In genomic region chr4:126324861-126325260, GRCm38 (mm10) we compare ENCODE assay signal across 9 mouse cellular contexts. TPM values are rescaled to one million over a fixed set of nuclear protein-coding genes. Genes with fewer than 3 reads are reported as not detected.
DNase-seq lines count a peak whose midpoint lies in the region; ATAC-seq and TF ChIP-seq lines count a peak whose summit lies in the region.
"Had no signal": no experiment of that assay in that cellular context is flagged by ENCODE, and none has a peak within 500 bp of the region (broad histone marks: within the 10 kb centered on the region; RNA-seq: fewer than 3 reads in every experiment).

No protein-coding gene starts in this region.

- no peak for DNase-seq in heart, postnatal 4 days
- DNase-seq in neural tube, embryonic 10.5 days (ENCODE audit: extremely low spot score, low spot score): no peak
- DNase-seq in stomach, postnatal 0 days (ENCODE audit: low spot score): peak; percentile 12
- DNase-seq in ovary, postnatal 36 days (ENCODE audit: low spot score): no peak
- DNase-seq: adrenal gland, adult 2 months had no signal

- peak overlapping the region; percentile 40; the same call in 1 of the 2 replicates for H3K9ac ChIP-seq in heart, embryonic 13.5 days
- H3K9ac ChIP-seq in neural tube, embryonic 13.5 days: peak overlapping the region; percentile 34; the same call in 1 of the 2 replicates
- no peak overlapping the region for H3K9ac ChIP-seq in intestine, embryonic 15.5 days
- peak overlapping the region; percentile 48; the same call in 1 of the 2 replicates for H3K9ac ChIP-seq in stomach, postnatal 0 days (ENCODE audit: low read length)

- no peak for TF ChIP-seq CTCF in stomach, postnatal 0 days (IDR thresholded peaks at IDR 0.05; ENCODE audit: low read depth)

- peaks cover 28% of the 10 kb centered on the region for H3K4me1 ChIP-seq in heart, embryonic 13.5 days
- peaks cover 28% of the 10 kb centered on the region for H3K4me1 ChIP-seq in neural tube, embryonic 13.5 days (replicated peaks)
- H3K4me1 ChIP-seq in intestine, embryonic 15.5 days (replicated peaks): peaks cover 15% of the 10 kb centered on the region; the same call in 1 of the 2 replicates
- peaks cover 4% of the 10 kb centered on the region for H3K4me1 ChIP-seq in stomach, postnatal 0 days (replicated peaks; ENCODE audit: control insufficient read depth, insufficient read depth)

- TF ChIP-seq EP300 in stomach, postnatal 0 days (optimal IDR thresholded peaks at IDR 0.05): no peak

- peak overlapping the region; percentile 27 for H3K4me3 ChIP-seq in heart, embryonic 13.5 days
- no peak overlapping the region for H3K4me3 ChIP-seq in neural tube, embryonic 13.5 days
- H3K4me3 ChIP-seq in intestine, embryonic 15.5 days (replicated peaks): peak overlapping the region; percentile 24; the same call in 1 of the 2 replicates
- peak overlapping the region; percentile 31; the same call in 1 of the 2 replicates for H3K4me3 ChIP-seq in stomach, postnatal 0 days (ENCODE audit: low read depth, low read length)

- no peaks in the 10 kb centered on the region for H3K9me3 ChIP-seq in heart, embryonic 13.5 days
- H3K9me3 ChIP-seq in neural tube, embryonic 13.5 days: no peaks in the 10 kb centered on the region
- no peaks in the 10 kb centered on the region for H3K9me3 ChIP-seq in intestine, embryonic 15.5 days
- no peaks in the 10 kb centered on the region for H3K9me3 ChIP-seq in stomach, postnatal 0 days (ENCODE audit: control insufficient read depth, low read length)

- peaks cover 41% of the 10 kb centered on the region for H3K27me3 ChIP-seq in heart, embryonic 13.5 days (replicated peaks)
- H3K27me3 ChIP-seq in neural tube, embryonic 13.5 days: peaks cover 32% of the 10 kb centered on the region
- H3K27me3 ChIP-seq in intestine, embryonic 15.5 days (replicated peaks): 0 out of 2 replicates have a peak, but pooled peaks cover 3% of the 10 kb centered on the region
- no peaks in the 10 kb centered on the region for H3K27me3 ChIP-seq in stomach, postnatal 0 days (ENCODE audit: control insufficient read depth, insufficient read depth, low read length)

- H3K27ac ChIP-seq in heart, embryonic 13.5 days (replicated peaks): no peak overlapping the region
- H3K27ac ChIP-seq in neural tube, embryonic 13.5 days (replicated peaks): no peak overlapping the region
- H3K27ac ChIP-seq in intestine, embryonic 15.5 days: 0 out of 2 replicates have a peak overlapping the region, but pooled peaks have one; percentile 1
- no peak overlapping the region for H3K27ac ChIP-seq in stomach, postnatal 0 days (replicated peaks)

- H3K4me2 ChIP-seq in heart, embryonic 13.5 days: peak overlapping the region; percentile 60
- H3K4me2 ChIP-seq in neural tube, embryonic 13.5 days: peak overlapping the region; percentile 38
- H3K4me2 ChIP-seq in intestine, embryonic 15.5 days (replicated peaks): peak overlapping the region; percentile 71
- H3K4me2 ChIP-seq in stomach, postnatal 0 days (replicated peaks; ENCODE audit: low read depth): peak overlapping the region; percentile 60

- 28% methylated on average over 13 of the region's 13 CpGs for WGBS in heart, embryonic 13.5 days
- WGBS in neural tube, embryonic 13.5 days: 28% methylated on average over 13 of the region's 13 CpGs
- WGBS in intestine, embryonic 15.5 days: 44% methylated on average over 13 of the region's 13 CpGs
- WGBS in stomach, postnatal 0 days: 38% methylated on average over 13 of the region's 13 CpGs

- peaks cover under 1% of the 10 kb centered on the region; the same call in 1 of the 2 replicates for H3K36me3 ChIP-seq in heart, embryonic 13.5 days
- no peaks in the 10 kb centered on the region for H3K36me3 ChIP-seq in neural tube, embryonic 13.5 days
- H3K36me3 ChIP-seq in intestine, embryonic 15.5 days: no peaks in the 10 kb centered on the region
- H3K36me3 ChIP-seq in stomach, postnatal 0 days (ENCODE audit: control insufficient read depth, insufficient read depth, low read length): no peaks in the 10 kb centered on the region

- no peak for ATAC-seq in heart, embryonic 13.5 days (ENCODE audit: extremely low read depth, insufficient number of reproducible peaks, low FRiP score, low TSS enrichment)
- ATAC-seq in neural tube, embryonic 13.5 days (ENCODE audit: low read depth): no peak
- ATAC-seq in intestine, embryonic 15.5 days: no peak
- ATAC-seq in stomach, postnatal 0 days (ENCODE audit: low FRiP score, low TSS enrichment): no peak
- no peak for ATAC-seq in granulocyte monocyte progenitor cell, adult 5-6 weeks (replicated peaks; ENCODE audit: poor library complexity, severe bottlenecking)

RNA-seq across cellular contexts. Expression of gene Tekt2, which starts 0.6 kb away (rescaled TPM):
- 1.7 and 2.4 TPM in 2 replicates for polyA plus RNA-seq in heart, embryonic 13.5 days (2015; fragmentation: Nextera tagmentation; extraction: Ambion mirVana)
- under 1 TPM; 0.41 to 0.61 TPM for total RNA-seq in heart, postnatal 4 days (2021)
- polyA plus RNA-seq in neural tube, embryonic 13.5 days (2015; fragmentation: Nextera tagmentation; extraction: Ambion mirVana): 6.6 and 6.7 TPM in 2 replicates
- 7.1 and 7.4 TPM in 2 replicates for polyA plus RNA-seq in intestine, embryonic 15.5 days (2015; fragmentation: Nextera tagmentation; extraction: Ambion mirVana)
- polyA plus RNA-seq in stomach, postnatal 0 days (2015; fragmentation: Nextera tagmentation; extraction: Ambion mirVana): 3.6 and 3.9 TPM in 2 replicates
- total RNA-seq in granulocyte monocyte progenitor cell, adult 5-6 weeks (2014; fragmentation: Nextera tagmentation): not detected in 2 replicates
- not detected in 2 replicates for total RNA-seq in granulocyte monocyte progenitor cell, adult 5-6 weeks (2017)

RNA-seq across cellular contexts. Expression of gene Adprhl2, which starts 3.4 kb away (rescaled TPM):
- 40.5 and 44.6 TPM in 2 replicates for polyA plus RNA-seq in heart, embryonic 13.5 days (2015; fragmentation: Nextera tagmentation; extraction: Ambion mirVana)
- 10 to 100 TPM; 18.7 to 19.9 TPM for total RNA-seq in heart, postnatal 4 days (2021)
- polyA plus RNA-seq in neural tube, embryonic 13.5 days (2015; fragmentation: Nextera tagmentation; extraction: Ambion mirVana): 69.5 and 69.6 TPM in 2 replicates
- 55.4 and 60.7 TPM in 2 replicates for polyA plus RNA-seq in intestine, embryonic 15.5 days (2015; fragmentation: Nextera tagmentation; extraction: Ambion mirVana)
- polyA plus RNA-seq in stomach, postnatal 0 days (2015; fragmentation: Nextera tagmentation; extraction: Ambion mirVana): 33.8 and 35.7 TPM in 2 replicates
- 24.9 and 33.4 TPM in 2 replicates for total RNA-seq in granulocyte monocyte progenitor cell, adult 5-6 weeks (2014; fragmentation: Nextera tagmentation)
- total RNA-seq in granulocyte monocyte progenitor cell, adult 5-6 weeks (2017): 27.7 and 28.2 TPM in 2 replicates

RNA-seq across cellular contexts. Expression of gene Col8a2, which starts 38.3 kb away (rescaled TPM):
- polyA plus RNA-seq in heart, embryonic 13.5 days (2015; fragmentation: Nextera tagmentation; extraction: Ambion mirVana): 4.2 and 4.9 TPM in 2 replicates
- 1 to 10 TPM; 2.3 to 3.1 TPM for total RNA-seq in heart, postnatal 4 days (2021)
- polyA plus RNA-seq in neural tube, embryonic 13.5 days (2015; fragmentation: Nextera tagmentation; extraction: Ambion mirVana): 7.4 and 9.5 TPM in 2 replicates
- polyA plus RNA-seq in intestine, embryonic 15.5 days (2015; fragmentation: Nextera tagmentation; extraction: Ambion mirVana): 7.1 and 8.2 TPM in 2 replicates
- 6.4 and 7.8 TPM in 2 replicates for polyA plus RNA-seq in stomach, postnatal 0 days (2015; fragmentation: Nextera tagmentation; extraction: Ambion mirVana)
- not detected in 2 replicates for total RNA-seq in granulocyte monocyte progenitor cell, adult 5-6 weeks (2014; fragmentation: Nextera tagmentation)
- not detected in 2 replicates for total RNA-seq in granulocyte monocyte progenitor cell, adult 5-6 weeks (2017)
